Mouse (Mus musculus): ENCODE results near the gene Sox5. TPM values are rescaled to one million over a fixed set of nuclear protein-coding genes. Genes with fewer than 3 reads are reported as not detected.

The Sox5 gene
- polyA plus RNA-seq, 1 experiment = 0.02 TPM

DNA sequence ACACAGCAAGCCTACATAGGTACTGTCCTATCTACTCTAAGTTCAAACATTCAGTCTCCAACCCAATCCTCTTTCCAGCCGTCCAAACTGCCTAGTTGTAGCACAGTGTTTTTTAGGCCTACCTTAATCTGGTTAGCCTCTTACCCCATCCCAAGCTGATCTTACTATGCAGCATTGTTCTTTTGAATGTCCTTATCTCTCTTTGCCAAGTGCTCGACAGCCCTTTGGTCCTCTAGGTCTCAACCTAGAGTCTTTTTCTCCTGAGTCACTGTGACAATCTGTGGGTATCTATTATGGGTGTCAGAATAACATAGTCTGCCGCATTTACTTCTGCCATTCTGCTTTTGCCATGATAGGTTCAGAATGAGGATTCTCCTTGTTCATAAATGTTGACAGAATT is 598.7 kb downstream of the Sox5 start:
- TF ChIP-seq GATA1 (IDR thresholded peaks at IDR 0.05; ENCODE audit: low read length) = no peak

DNA sequence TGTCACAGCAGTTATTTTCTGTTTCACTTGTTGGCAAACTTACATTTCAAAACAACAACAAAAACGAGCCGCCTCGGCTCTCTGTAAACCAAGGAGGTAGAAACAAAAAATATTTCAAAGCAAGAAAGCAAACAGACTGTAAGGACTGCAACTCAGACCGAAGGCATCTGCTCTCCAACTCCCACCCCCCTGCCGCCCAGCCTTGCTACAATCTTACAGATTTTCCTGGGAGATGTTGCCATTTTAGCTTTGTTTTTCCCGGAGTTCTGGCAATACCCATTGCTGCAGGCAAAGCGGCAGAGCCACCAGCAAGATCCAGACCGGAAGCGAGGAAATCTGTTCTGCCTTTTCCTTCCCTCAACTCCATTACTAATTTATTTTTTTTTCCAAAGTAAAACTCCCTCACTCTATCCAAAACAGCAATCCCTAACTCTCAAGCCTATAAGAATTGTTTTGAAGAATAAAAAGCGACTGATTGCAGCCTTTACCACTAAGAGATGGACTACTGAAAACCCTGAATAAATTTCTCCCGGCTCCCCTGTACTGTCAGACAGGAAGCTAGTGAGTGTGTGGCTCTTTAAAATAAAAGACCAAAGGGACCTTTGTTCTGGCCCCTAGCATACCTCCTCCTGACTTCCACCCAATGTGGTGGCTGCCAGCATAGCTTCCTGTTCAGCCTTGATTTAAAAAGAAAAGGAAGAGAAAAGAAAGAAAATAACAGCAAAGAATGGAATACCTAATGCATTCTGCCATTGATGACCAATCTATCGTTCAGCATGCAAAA is 600.5 kb downstream of the Sox5 start:
- no peak for TF ChIP-seq GATA1 (IDR thresholded peaks at IDR 0.05; ENCODE audit: low read length)

DNA sequence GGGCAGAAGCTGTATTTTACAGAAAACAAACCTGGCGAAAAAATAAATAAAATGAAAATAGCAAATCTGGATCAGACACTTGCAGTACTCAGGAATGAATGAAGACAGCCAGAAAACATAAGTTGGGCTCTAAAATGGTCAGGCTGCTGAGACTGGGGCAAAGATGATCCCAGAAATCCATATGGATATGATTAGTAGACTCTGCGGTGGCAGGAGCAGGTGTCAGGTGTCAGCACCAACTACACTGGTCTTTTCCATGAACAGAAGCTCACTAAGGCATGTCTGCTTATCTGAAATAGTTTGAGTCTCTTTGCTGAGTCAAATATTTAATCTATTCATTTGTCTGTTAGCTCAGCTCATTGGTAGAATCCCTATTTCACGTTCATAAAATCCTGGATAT is 602.7 kb downstream of the Sox5 start:
- TF ChIP-seq GATA1 (IDR thresholded peaks at IDR 0.05; ENCODE audit: low read length) = no peak

DNA sequence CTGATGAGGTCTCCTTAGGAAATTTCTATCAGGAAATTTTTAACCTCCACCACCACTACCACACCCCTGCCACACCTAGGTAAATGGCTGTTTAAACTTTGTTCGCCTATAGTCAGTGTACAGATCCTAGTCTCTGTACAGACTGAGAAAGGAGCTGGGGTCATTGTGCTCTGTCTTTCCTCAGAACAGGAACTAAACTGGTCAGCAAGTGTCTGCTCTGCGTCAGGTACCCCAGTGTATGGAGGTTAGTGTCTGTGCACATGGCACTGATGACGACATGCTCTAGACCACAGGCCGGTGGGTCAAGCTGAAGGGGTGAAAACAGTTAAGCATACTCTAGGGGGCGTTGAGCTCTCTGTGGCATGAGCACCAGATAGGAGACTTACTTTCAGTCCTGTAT is 605.1 kb downstream of the Sox5 start:
- no peak for TF ChIP-seq GATA1 (IDR thresholded peaks at IDR 0.05; ENCODE audit: low read length)

DNA sequence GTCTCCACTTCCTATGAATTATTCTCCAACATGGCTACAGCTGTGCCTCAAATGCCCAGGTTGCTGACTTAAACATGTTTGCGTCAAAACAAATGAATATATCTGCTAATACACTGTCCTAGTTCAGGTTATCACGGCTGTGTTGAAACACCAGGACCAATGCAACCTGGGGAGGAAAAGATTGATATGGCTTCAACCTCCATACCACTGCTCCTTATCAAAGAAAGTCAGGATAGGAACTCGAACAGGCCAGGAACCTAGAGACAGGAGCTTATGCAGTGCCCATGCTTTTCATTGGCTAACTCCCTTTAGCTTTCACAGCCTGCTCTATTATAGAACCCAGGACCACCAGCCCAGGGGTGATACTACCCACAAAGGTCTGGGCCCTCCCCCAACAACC is 606.2 kb downstream of the Sox5 start:
- no peak for TF ChIP-seq GATA1 (IDR thresholded peaks at IDR 0.05; ENCODE audit: low read length)

DNA sequence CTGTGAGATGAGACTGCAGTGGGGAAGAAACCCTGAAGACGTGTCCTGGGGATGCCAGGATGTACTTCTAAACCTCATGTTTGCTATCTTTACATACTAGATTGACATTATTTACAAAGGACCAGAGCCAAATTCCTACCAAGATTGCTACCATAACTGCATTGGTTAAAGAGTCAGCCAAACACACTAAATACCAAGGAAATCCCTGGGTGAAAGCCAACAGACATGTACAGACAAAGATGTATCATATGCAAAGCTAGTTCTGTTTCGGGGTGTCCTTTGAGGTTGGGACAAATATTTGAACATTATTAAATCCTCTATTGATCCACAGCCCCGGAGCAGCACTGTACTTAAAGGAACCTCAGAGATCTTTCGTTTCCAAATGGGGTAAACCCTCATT is 611.2 kb downstream of the Sox5 start:
- TF ChIP-seq GATA1 (IDR thresholded peaks at IDR 0.05; ENCODE audit: low read length) = no peak

DNA sequence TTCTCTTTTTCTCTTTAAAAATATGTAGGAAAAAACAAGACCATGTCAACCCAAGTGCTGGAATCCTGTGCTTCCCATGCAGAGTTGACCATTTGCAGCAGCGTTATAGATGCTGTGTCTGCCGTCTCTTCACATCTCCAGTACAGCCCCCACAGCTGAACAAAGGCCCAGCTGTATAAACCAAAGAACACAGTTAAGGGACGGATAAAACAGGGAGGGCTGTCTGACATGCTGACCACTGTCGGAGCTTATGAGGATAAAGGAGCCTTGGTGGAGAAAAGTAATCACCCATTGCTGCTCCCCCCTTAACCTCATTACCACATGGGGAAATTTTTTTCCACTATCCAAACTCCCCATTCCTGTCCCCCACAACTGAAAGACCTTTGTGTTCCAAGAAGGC is 612.0 kb downstream of the Sox5 start:
- no peak for TF ChIP-seq GATA1 (IDR thresholded peaks at IDR 0.05; ENCODE audit: low read length)

DNA sequence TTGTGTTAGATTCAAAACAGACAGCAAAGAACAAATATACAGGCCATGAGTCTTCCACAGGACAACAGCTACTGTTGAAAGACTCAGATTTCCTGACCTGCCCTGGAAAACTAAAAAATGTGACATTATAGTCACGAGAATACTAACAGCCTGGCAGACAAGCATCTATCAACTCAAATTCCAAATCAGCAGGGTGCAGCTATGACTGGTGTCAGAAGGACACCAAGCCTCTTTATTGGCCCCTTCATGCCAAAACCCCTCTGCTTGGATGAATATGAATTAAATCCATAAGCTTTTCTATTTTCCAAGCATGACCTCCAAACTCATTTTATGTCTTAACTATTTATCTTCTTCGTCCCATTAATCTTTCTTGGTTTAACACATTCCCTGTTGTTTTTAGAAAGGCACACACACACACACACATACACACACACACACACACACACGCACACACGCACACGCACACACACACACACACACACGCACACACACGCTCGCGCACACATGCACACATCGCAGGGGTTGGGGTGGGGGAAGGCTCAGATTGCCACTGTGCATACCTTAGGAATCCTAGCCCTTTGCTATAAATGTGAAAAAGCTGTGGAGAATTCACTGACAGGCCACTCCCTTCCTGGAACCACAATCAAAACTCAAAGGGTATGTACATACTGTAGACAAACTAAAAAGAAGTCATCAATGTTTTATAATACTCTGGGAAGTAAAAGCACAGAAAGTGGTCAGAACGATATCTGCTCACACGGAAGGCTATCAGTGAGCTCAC is 612.9 kb downstream of the Sox5 start:
- TF ChIP-seq GATA1 (IDR thresholded peaks at IDR 0.05; ENCODE audit: low read length) = no peak

DNA sequence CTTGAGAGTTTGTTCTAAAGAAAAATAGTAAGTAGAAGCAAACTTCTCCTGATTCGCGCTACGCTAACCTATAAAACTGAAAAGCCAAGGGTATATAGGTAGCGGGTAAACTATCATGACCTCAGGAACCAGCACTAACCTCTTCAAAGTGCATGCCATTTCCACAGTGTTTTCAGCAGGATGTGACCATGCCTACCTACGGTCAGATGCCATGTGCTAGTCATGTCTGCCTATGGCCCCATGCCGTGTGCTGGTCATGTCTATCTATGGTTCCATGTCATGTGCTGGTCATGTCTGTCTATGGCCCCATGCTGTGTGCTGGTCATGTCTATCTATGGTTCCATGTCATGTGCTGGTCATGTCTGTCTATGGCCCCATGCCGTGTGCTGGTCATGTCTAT is 614.7 kb downstream of the Sox5 start:
- no peak for TF ChIP-seq GATA1 (IDR thresholded peaks at IDR 0.05; ENCODE audit: low read length)

DNA sequence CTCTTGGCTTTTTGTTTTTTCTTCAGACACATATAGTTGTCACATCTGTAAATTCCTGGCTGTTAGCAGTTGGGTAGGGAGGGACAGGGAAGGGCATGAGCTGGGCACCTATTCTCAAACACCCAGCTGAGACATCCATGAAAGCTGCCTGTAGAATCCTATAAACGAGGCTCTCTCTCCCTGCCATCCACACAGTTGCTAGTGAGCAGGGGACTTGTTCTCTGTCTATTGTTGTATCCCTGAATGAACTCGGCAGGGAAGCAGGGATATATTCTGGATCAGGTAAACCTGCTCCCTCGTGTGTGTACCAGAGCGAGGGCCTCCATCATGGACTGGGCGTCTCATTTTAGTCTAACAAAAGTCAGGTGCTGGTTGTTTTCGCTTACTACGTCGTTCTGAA is 615.1 kb downstream of the Sox5 start:
- TF ChIP-seq GATA1 (IDR thresholded peaks at IDR 0.05; ENCODE audit: low read length) = no peak

DNA sequence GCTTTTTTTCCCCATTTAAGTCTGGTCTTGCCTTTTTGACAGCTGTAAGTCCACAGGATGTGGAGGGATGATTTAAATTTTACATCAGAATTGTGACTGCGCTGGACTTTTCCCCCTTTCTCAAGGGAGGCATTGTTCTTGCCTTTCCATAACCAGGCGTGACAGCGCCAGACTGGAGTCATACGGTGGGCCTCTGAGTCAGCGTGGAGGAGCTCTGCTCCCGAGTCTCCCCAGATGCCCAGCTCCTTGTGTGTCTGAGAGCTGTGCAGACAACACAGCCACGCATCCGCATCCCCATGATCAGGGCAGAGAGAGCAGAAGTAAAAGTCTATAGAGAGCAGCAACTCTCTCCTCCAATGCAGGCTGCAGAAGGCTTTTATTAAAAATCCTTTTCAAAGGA is 615.7 kb downstream of the Sox5 start:
- TF ChIP-seq GATA1 (IDR thresholded peaks at IDR 0.05; ENCODE audit: low read length) = no peak

DNA sequence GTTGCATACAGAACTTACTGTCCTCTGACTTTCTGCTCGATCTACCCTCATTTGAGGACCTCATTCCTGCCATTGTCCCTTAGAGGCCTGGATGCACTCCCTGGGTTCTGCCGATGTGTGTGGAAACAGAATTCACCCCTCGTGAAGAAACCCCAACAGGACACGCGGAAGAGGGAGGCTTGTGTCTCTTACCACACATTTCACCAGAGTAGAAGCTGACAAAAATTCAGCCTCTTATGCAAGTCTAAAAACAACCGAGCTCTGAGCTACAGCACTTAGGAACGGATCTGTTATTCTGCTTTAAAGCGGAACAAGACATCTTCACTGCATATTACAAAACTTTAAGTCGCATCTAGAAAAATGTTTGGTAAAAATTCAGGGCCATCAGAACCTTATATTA is 618.3 kb downstream of the Sox5 start:
- no peak for TF ChIP-seq GATA1 (IDR thresholded peaks at IDR 0.05; ENCODE audit: low read length)

DNA sequence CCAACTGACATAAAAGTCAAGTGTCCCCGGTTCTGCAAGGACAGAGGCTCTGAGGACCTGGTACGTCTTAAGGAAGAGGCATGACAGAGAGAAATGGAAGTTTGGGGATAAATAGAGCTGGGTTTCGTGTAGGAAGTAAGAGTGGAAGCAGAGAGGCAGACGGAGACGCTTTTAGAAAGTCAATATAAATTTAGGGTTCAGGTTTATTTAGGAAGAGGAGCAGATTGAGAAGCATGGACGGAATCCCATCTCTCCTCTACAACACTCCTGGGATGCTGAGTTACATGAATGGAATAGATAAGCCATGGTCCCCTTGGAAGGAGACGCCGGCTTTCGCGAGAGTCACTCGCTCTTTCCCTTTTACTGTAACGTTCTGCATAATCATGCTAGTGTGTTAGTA is 623.1 kb downstream of the Sox5 start:
- TF ChIP-seq GATA1 (IDR thresholded peaks at IDR 0.05; ENCODE audit: low read length) = no peak

DNA sequence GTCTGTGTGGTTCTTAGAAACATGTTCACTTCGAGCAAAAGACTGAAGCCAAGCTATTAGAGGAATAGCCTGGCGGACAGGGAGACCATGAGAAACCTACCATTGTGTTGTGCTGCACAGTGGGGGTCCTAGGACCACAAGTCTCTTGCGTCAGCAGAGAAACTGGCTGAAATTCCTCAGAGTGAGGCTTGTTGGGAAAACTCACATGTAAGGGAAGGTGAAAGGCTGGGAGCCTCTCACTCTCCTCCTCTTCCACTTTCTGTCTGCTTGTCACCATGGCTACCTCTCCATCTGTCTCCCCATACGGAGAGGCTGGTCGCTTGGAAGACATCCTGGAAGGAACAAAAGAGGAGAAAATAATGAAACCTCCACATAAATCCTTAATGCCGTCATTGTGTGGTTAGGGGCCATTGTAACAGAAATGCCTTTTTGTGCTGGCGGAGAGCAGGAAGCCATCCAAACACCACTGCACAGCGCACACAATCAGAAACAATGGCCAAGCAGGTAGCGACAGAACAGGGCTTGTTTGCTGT is 626.8 kb downstream of the Sox5 start:
- TF ChIP-seq GATA1 (IDR thresholded peaks at IDR 0.05; ENCODE audit: low read length) = no peak

DNA sequence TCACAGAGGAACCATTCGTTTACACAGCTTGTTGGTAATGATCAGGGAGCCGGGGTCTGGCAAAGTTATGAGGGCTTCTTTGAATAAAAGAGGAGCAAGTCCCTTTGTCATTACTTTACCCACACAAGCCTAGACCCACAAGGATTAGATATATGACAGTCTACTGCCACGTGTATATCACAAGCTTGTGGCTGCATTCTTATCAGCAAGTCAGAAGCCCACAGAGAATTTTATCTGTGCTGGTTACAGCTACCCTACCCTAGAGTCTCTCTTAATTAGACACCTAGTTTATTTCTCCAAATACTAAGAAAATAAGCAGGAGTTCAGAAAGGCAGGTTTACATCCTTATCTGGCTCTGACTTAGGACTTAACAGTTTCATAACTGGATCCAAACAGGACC is 629.8 kb downstream of the Sox5 start:
- no peak for TF ChIP-seq GATA1 (IDR thresholded peaks at IDR 0.05; ENCODE audit: low read length)

DNA sequence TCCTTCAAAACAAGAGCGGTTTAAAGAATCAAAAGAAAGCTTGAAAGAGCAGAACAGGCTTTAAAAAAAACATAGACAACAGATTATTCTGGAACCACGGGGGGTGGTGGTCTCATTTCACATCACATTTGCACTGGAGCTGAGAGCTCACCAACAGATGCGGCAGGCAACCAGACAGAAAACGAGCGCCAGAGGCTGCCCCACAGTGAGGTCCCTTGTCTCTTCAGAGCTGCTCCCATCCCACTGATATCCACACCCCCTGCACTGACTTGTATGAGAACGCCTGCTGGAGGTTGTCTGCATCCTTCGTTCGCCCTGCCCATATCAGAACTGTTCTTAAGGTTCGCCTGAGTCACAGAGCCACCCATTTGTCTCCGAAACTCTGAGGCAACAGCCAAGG is 630.7 kb downstream of the Sox5 start:
- TF ChIP-seq GATA1 (IDR thresholded peaks at IDR 0.05; ENCODE audit: low read length) = no peak

DNA sequence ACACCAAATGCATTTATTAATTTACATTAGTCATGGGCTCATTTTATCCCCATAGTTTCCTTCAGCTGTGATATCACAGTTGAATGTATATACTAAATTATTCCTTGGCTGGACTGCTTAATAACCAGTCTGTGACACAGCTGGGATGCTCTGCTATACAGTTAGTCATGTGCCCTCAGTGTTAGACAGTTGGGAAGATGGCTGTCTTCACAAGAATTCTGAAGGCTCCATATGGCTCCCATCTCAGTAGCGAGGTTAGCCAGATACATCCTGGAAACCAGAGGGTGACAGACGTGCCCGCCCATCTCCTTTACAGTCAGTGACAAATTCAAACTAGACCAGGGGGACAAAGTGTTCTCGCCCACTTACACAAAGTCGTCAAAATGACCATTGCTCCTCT is 644.4 kb downstream of the Sox5 start:
- TF ChIP-seq GATA1 (IDR thresholded peaks at IDR 0.05; ENCODE audit: low read length) = no peak

All from G1E-ER4 (cell line).